Mouse (Mus musculus): ENCODE results near the gene Mtf1. TPM values are rescaled to one million over a fixed set of nuclear protein-coding genes. Genes with fewer than 3 reads are reported as not detected.

The Mtf1 gene
- polyA plus RNA-seq, 1 experiment from 2014 or later, result 20.4 TPM

GRCm38 (mm10) chr4:124773449-124773848 lies 28.5 kb upstream of the Mtf1 start:
- 90% methylated on average over 2 of the region's 2 CpGs for WGBS

GRCm38 (mm10) chr4:124773995-124774394 lies 27.9 kb upstream of the Mtf1 start:
- Histone ChIP-seq H3K27me3 (ENCODE audit: insufficient read depth, poor library complexity, severe bottlenecking) (no peaks in the 10 kb centered on the region), H3K36me3 (peaks cover 8% of the 10 kb centered on the region), H3K9me3 (no peaks in the 10 kb centered on the region), H3K27ac (no peak overlapping the region), H3K4me1 (replicated peaks) (no peaks in the 10 kb centered on the region), H3K4me3 (no peak overlapping the region)
- no peak for DNase-seq (ENCODE audit: low spot score)
- 90% methylated on average over 6 of the region's 6 CpGs for WGBS

More at GRCm38 (mm10) chr4:124773449-124773848, 28.5 kb upstream of the Mtf1 start:
- H3K4me3 ChIP-seq, result no peak overlapping the region
- no peaks in the 10 kb centered on the region for H3K4me1 ChIP-seq (replicated peaks)
- H3K36me3 ChIP-seq, result peaks cover 3% of the 10 kb centered on the region; the same call in 1 of the 2 replicates
- no peaks in the 10 kb centered on the region for H3K27me3 ChIP-seq (ENCODE audit: insufficient read depth, poor library complexity, severe bottlenecking)
- no peak for DNase-seq (ENCODE audit: low spot score)
- H3K27ac ChIP-seq, result no peak overlapping the region
- no peaks in the 10 kb centered on the region for H3K9me3 ChIP-seq

GRCm38 (mm10) chr4:124774429-124774828 lies 27.5 kb upstream of the Mtf1 start:
- Histone ChIP-seq H3K4me1 (replicated peaks) (no peaks in the 10 kb centered on the region), H3K27me3 (ENCODE audit: insufficient read depth, poor library complexity, severe bottlenecking) (no peaks in the 10 kb centered on the region), H3K36me3 (peaks cover 13% of the 10 kb centered on the region), H3K9me3 (no peaks in the 10 kb centered on the region), H3K27ac (no peak overlapping the region), H3K4me3 (no peak overlapping the region)
- DNase-seq (ENCODE audit: low spot score), result no peak
- WGBS, result 80% methylated on average over 2 of the region's 2 CpGs

- WGBS, result 96% methylated on average over 7 of the region's 7 CpGs
Observed at GRCm38 (mm10) chr4:124781361-124781760, 20.5 kb upstream of the Mtf1 start.

GRCm38 (mm10) chr4:124782395-124782794 lies 19.5 kb upstream of the Mtf1 start:
- H3K27ac ChIP-seq, result no peak overlapping the region
- DNase-seq (ENCODE audit: low spot score), result no peak
- H3K9me3 ChIP-seq, result no peaks in the 10 kb centered on the region
- H3K4me1 ChIP-seq (replicated peaks), result no peaks in the 10 kb centered on the region
- no peaks in the 10 kb centered on the region for H3K27me3 ChIP-seq (ENCODE audit: insufficient read depth, poor library complexity, severe bottlenecking)
- WGBS, result 93% methylated on average over 8 of the region's 8 CpGs
- peaks cover 91% of the 10 kb centered on the region for H3K36me3 ChIP-seq
- no peak overlapping the region for H3K4me3 ChIP-seq

More at GRCm38 (mm10) chr4:124781361-124781760, 20.5 kb upstream of the Mtf1 start:
- Histone ChIP-seq H3K36me3 (peaks cover 80% of the 10 kb centered on the region), H3K4me1 (replicated peaks) (no peaks in the 10 kb centered on the region), H3K27ac (no peak overlapping the region), H3K4me3 (no peak overlapping the region), H3K9me3 (no peaks in the 10 kb centered on the region), H3K27me3 (ENCODE audit: insufficient read depth, poor library complexity, severe bottlenecking) (no peaks in the 10 kb centered on the region)
- no peak for DNase-seq (ENCODE audit: low spot score)

- H3K27ac ChIP-seq, result no peak overlapping the region
- H3K27me3 ChIP-seq (ENCODE audit: insufficient read depth, poor library complexity, severe bottlenecking), result no peaks in the 10 kb centered on the region
- H3K4me3 ChIP-seq, result no peak overlapping the region
- H3K9me3 ChIP-seq, result no peaks in the 10 kb centered on the region
- no peaks in the 10 kb centered on the region for H3K4me1 ChIP-seq (replicated peaks)
- 89% methylated on average over 8 of the region's 8 CpGs for WGBS
- DNase-seq (ENCODE audit: low spot score), result no peak
- H3K36me3 ChIP-seq, result peaks cover 95% of the 10 kb centered on the region
Observed at GRCm38 (mm10) chr4:124783937-124784336, 18.0 kb upstream of the Mtf1 start.

GRCm38 (mm10) chr4:124790013-124790412 lies 11.9 kb upstream of the Mtf1 start:
- Histone ChIP-seq H3K9me3 (no peaks in the 10 kb centered on the region), H3K4me3 (no peak overlapping the region), H3K27me3 (ENCODE audit: insufficient read depth, poor library complexity, severe bottlenecking) (no peaks in the 10 kb centered on the region), H3K27ac (no peak overlapping the region), H3K36me3 (peaks cover 97% of the 10 kb centered on the region), H3K4me1 (replicated peaks) (no peaks in the 10 kb centered on the region)
- WGBS, result 82% methylated on average over 4 of the region's 4 CpGs
- no peak for DNase-seq (ENCODE audit: low spot score)

- Histone ChIP-seq H3K36me3 (peaks cover 93% of the 10 kb centered on the region), H3K27me3 (ENCODE audit: insufficient read depth, poor library complexity, severe bottlenecking) (no peaks in the 10 kb centered on the region), H3K4me1 (replicated peaks) (no peaks in the 10 kb centered on the region), H3K27ac (no peak overlapping the region), H3K9me3 (no peaks in the 10 kb centered on the region), H3K4me3 (no peak overlapping the region)
- WGBS, result 91% methylated on average over 8 of the region's 8 CpGs
- no peak for DNase-seq (ENCODE audit: low spot score)
Observed at GRCm38 (mm10) chr4:124792114-124792513, 9.8 kb upstream of the Mtf1 start.

GRCm38 (mm10) chr4:124796141-124796540 lies 5.8 kb upstream of the Mtf1 start:
- 90% methylated on average over 8 of the region's 8 CpGs for WGBS
- H3K27ac ChIP-seq, result no peak overlapping the region
- H3K27me3 ChIP-seq (ENCODE audit: insufficient read depth, poor library complexity, severe bottlenecking), result no peaks in the 10 kb centered on the region
- H3K4me3 ChIP-seq, result no peak overlapping the region
- H3K36me3 ChIP-seq, result peaks cover 78% of the 10 kb centered on the region
- no peaks in the 10 kb centered on the region for H3K9me3 ChIP-seq
- 0 out of 2 replicates have a peak, but pooled peaks cover under 1% of the 10 kb centered on the region for H3K4me1 ChIP-seq (replicated peaks)
- DNase-seq (ENCODE audit: low spot score), result no peak

GRCm38 (mm10) chr4:124796913-124797312 lies 5.0 kb upstream of the Mtf1 start:
- H3K4me3 ChIP-seq, result no peak overlapping the region
- no peaks in the 10 kb centered on the region for H3K9me3 ChIP-seq
- peaks cover 8% of the 10 kb centered on the region; the same call in 1 of the 2 replicates for H3K4me1 ChIP-seq (replicated peaks)
- no peak for DNase-seq (ENCODE audit: low spot score)
- H3K27me3 ChIP-seq (ENCODE audit: insufficient read depth, poor library complexity, severe bottlenecking), result no peaks in the 10 kb centered on the region
- H3K36me3 ChIP-seq, result peaks cover 70% of the 10 kb centered on the region
- 86% methylated on average over 2 of the region's 2 CpGs for WGBS
- no peak overlapping the region for H3K27ac ChIP-seq

- peak overlapping the region; percentile 98 for H3K27ac ChIP-seq
- peak; percentile 98 for DNase-seq (ENCODE audit: low spot score)
- H3K4me1 ChIP-seq (replicated peaks), result peaks cover 24% of the 10 kb centered on the region
- H3K4me3 ChIP-seq, result peak overlapping the region; percentile 91
- WGBS, result 2% methylated on average over 53 of the region's 53 CpGs
- H3K9me3 ChIP-seq, result no peaks in the 10 kb centered on the region
- no peaks in the 10 kb centered on the region for H3K27me3 ChIP-seq (ENCODE audit: insufficient read depth, poor library complexity, severe bottlenecking)
- H3K36me3 ChIP-seq, result peaks cover 54% of the 10 kb centered on the region
Observed at GRCm38 (mm10) chr4:124802309-124803260, 681 bp downstream of the Mtf1 start.

GRCm38 (mm10) chr4:124803406-124803805 lies 1.5 kb downstream of the Mtf1 start:
- Histone ChIP-seq H3K4me1 (replicated peaks) (peaks cover 24% of the 10 kb centered on the region), H3K9me3 (no peaks in the 10 kb centered on the region), H3K27me3 (ENCODE audit: insufficient read depth, poor library complexity, severe bottlenecking) (no peaks in the 10 kb centered on the region), H3K27ac (no peak overlapping the region), H3K4me3 (peak overlapping the region; percentile 91), H3K36me3 (peaks cover 54% of the 10 kb centered on the region)
- DNase-seq (ENCODE audit: low spot score), result no peak
- WGBS, result 80% methylated on average over 6 of the region's 6 CpGs

GRCm38 (mm10) chr4:124808511-124808910 lies 6.6 kb downstream of the Mtf1 start:
- WGBS, result 82% methylated on average over 5 of the region's 5 CpGs
- Histone ChIP-seq H3K9me3 (no peaks in the 10 kb centered on the region), H3K4me1 (replicated peaks) (peaks cover 24% of the 10 kb centered on the region), H3K4me3 (no peak overlapping the region), H3K27ac (no peak overlapping the region), H3K36me3 (peaks cover 83% of the 10 kb centered on the region), H3K27me3 (ENCODE audit: insufficient read depth, poor library complexity, severe bottlenecking) (no peaks in the 10 kb centered on the region)
- no peak for DNase-seq (ENCODE audit: low spot score)

Measured in hindbrain, embryonic 10.5 days (tissue).